Mouse (Mus musculus): Measurements from ENCODE around the gene Bbs5. TPM values are rescaled to one million over a fixed set of nuclear protein-coding genes. Genes with fewer than 3 reads are reported as not detected.
A peak's percentile ranks its signal among the peaks of the same experiment; 100 is the strongest.

Bbs5 gene
- polyA plus RNA-seq (2012; rRNA removed) = 43.0 and 47.2 TPM in 2 replicates

GRCm38 (mm10) chr2:69646726-69647490, at the start of gene Bbs5:
Bbs5 (plus strand) TSS chr2:69647171.
- TF ChIP-seq POLR2A (IDR thresholded peaks at IDR 0.05; ENCODE audit: control insufficient read depth, low read depth, low read length) (peak; percentile 86), CTCF (IDR thresholded peaks at IDR 0.05; ENCODE audit: control insufficient read depth, insufficient read depth, insufficient replicate concordance, low read depth, low read length) (no peak)
- Histone ChIP-seq H3K27me3 (ENCODE audit: control insufficient read depth, insufficient read depth, low read length) (no peaks in the 10 kb centered on the region), H3K4me3 (ENCODE audit: control insufficient read depth, low read depth, low read length) (peak within 1 kb of the TSS; percentile 89), H3K4me1 (ENCODE audit: control insufficient read depth, insufficient read depth, low read length) (no peaks in the 10 kb centered on the region), H3K36me3 (ENCODE audit: control insufficient read depth, insufficient read depth, low read length) (no peaks in the 10 kb centered on the region), H3K27ac (ENCODE audit: control insufficient read depth, insufficient read depth, low read depth, low read length) (peak within 1 kb of the TSS; percentile 69)

DNA sequence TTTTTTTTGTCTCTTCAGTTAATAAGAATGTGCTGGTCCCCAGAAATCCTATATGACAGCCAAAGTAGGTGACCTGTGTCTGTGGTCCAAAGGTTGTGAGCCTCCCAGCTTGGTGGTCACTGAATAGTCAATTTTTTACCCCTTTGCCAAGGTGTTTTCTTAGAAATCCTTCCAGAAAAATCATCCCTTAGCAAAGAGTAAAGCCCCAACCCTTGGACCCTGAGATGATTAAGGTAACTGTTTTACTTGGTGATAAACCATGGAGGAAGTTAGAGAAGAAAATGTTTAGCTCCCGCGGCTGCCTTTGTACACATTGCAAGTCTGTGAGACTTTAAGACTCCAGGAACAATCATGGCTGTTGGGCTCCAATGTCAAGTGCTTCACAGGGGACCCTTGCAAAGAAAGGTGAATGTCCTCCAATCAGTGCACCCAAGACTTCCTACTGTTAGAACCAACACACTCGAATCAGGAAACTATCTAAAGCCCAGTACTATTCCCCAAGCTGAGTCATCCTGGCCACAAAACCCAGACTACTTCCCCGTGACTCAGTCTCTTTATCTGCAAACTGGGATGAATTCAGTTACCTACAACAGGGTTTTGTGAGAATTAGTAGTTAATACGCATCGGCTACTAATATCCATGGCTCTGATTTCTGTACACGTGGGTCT, 43.1 kb upstream of the Bbs5 start:
- no peaks in the 10 kb centered on the region for H3K27me3 ChIP-seq (ENCODE audit: control insufficient read depth, insufficient read depth, low read length)
- TF ChIP-seq POLR2A (IDR thresholded peaks at IDR 0.05; ENCODE audit: control insufficient read depth, low read depth, low read length) (no peak), CTCF (IDR thresholded peaks at IDR 0.05; ENCODE audit: control insufficient read depth, insufficient read depth, insufficient replicate concordance, low read depth, low read length) (no peak)
- H3K4me3 ChIP-seq (ENCODE audit: control insufficient read depth, low read depth, low read length) = no peak overlapping the region
- no peaks in the 10 kb centered on the region for H3K36me3 ChIP-seq (ENCODE audit: control insufficient read depth, insufficient read depth, low read length)
- H3K27ac ChIP-seq (ENCODE audit: control insufficient read depth, insufficient read depth, low read depth, low read length) = no peak overlapping the region
- H3K4me1 ChIP-seq (ENCODE audit: control insufficient read depth, insufficient read depth, low read length) = no peaks in the 10 kb centered on the region

DNA sequence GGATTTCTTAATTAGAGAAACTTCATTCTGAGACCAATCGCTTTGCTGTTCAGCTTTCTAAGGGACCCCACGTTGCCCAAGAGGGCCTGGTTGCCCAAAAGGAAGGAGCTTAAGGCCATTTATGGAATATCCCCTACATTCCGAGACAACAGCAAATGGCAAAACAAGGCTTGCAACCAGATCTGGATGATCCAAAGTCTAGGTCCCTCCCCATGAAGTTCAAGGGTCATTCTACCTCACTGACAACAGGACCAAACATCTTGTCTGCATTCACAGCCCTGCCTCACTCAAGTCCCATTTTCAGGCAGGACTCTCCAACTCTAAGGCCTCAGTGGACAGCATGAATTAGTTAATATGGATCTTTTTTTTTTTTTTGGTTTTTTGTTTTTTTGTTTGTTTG, 40.4 kb upstream of the Bbs5 start:
- Histone ChIP-seq H3K4me1 (ENCODE audit: control insufficient read depth, insufficient read depth, low read length) (no peaks in the 10 kb centered on the region), H3K36me3 (ENCODE audit: control insufficient read depth, insufficient read depth, low read length) (no peaks in the 10 kb centered on the region), H3K27ac (ENCODE audit: control insufficient read depth, insufficient read depth, low read depth, low read length) (no peak overlapping the region), H3K27me3 (ENCODE audit: control insufficient read depth, insufficient read depth, low read length) (no peaks in the 10 kb centered on the region), H3K4me3 (ENCODE audit: control insufficient read depth, low read depth, low read length) (no peak overlapping the region)
- no peak for TF ChIP-seq CTCF (IDR thresholded peaks at IDR 0.05; ENCODE audit: control insufficient read depth, insufficient read depth, insufficient replicate concordance, low read depth, low read length)
- TF ChIP-seq POLR2A (IDR thresholded peaks at IDR 0.05; ENCODE audit: control insufficient read depth, low read depth, low read length) = no peak

DNA sequence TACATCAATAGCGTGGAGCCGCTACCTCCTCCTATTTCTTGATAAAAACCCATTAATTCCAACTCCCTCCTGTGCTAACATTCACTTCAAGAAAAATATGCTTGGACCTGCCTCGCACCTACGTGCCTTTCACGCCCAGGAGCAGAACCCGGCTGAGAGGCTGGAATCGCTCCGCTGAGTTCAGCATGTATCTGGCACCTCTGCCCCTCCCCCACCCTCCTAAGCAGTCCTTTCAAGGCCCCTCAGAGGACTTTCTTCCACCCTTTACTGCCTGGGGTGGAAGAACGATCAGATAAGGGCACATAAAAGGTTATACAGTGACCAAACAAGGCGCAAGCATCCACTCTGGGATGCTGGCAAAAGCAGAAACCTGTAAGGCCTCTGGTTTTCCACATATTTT, 34.7 kb upstream of the Bbs5 start:
- Histone ChIP-seq H3K27me3 (ENCODE audit: control insufficient read depth, insufficient read depth, low read length) (no peaks in the 10 kb centered on the region), H3K4me1 (ENCODE audit: control insufficient read depth, insufficient read depth, low read length) (peaks cover 3% of the 10 kb centered on the region; the same call in 1 of the 2 replicates), H3K4me3 (ENCODE audit: control insufficient read depth, low read depth, low read length) (no peak overlapping the region), H3K36me3 (ENCODE audit: control insufficient read depth, insufficient read depth, low read length) (no peaks in the 10 kb centered on the region), H3K27ac (ENCODE audit: control insufficient read depth, insufficient read depth, low read depth, low read length) (no peak overlapping the region)
- no peak for TF ChIP-seq POLR2A (IDR thresholded peaks at IDR 0.05; ENCODE audit: control insufficient read depth, low read depth, low read length)
- TF ChIP-seq CTCF (IDR thresholded peaks at IDR 0.05; ENCODE audit: control insufficient read depth, insufficient read depth, insufficient replicate concordance, low read depth, low read length) = no peak

DNA sequence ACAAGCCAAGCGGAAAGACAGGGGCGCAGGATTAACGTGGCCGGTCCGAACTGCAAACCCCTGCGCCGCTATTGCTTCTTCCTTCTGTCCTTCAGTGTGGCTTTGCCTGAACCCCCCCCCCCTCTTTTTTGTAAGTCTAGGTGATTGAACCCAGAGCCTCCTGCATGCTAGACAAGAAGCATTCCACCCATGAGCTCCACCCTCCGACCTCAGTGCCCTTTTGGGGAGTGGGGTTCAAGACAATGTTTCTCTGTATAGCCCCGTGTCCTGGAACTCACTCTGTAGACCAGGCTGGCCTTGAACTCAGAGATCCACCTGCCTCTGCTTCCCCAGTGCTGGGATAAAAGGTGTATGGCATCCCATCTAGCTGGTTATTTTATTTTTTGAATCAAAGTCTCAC, 34.3 kb upstream of the Bbs5 start:
- H3K27me3 ChIP-seq (ENCODE audit: control insufficient read depth, insufficient read depth, low read length) = no peaks in the 10 kb centered on the region
- no peak overlapping the region for H3K27ac ChIP-seq (ENCODE audit: control insufficient read depth, insufficient read depth, low read depth, low read length)
- no peak for TF ChIP-seq POLR2A (IDR thresholded peaks at IDR 0.05; ENCODE audit: control insufficient read depth, low read depth, low read length)
- H3K36me3 ChIP-seq (ENCODE audit: control insufficient read depth, insufficient read depth, low read length) = no peaks in the 10 kb centered on the region
- H3K4me3 ChIP-seq (ENCODE audit: control insufficient read depth, low read depth, low read length) = no peak overlapping the region
- peaks cover 3% of the 10 kb centered on the region; the same call in 1 of the 2 replicates for H3K4me1 ChIP-seq (ENCODE audit: control insufficient read depth, insufficient read depth, low read length)

DNA sequence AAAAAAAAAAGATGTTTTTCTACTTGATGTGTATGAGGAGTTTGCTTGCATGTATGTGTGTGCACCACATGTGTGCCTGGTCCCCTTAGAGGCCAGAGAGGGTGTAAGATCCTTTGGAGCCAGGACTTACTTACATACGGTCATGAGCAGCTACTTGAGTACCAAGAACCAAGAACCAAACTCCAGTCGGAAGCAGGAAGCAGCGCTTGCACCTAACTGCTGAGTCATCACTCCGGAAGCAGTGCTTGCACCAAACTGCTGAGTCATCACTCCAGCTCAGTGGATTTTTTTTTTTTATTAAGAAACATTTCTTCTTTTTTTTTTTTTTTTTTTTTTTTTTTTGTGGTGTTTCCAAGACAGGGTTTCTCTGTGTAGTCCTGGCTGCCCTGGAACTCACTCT, 33.7 kb upstream of the Bbs5 start:
- Histone ChIP-seq H3K27me3 (ENCODE audit: control insufficient read depth, insufficient read depth, low read length) (no peaks in the 10 kb centered on the region), H3K36me3 (ENCODE audit: control insufficient read depth, insufficient read depth, low read length) (no peaks in the 10 kb centered on the region), H3K4me1 (ENCODE audit: control insufficient read depth, insufficient read depth, low read length) (peaks cover 3% of the 10 kb centered on the region; the same call in 1 of the 2 replicates), H3K27ac (ENCODE audit: control insufficient read depth, insufficient read depth, low read depth, low read length) (no peak overlapping the region), H3K4me3 (ENCODE audit: control insufficient read depth, low read depth, low read length) (no peak overlapping the region)
- TF ChIP-seq CTCF (IDR thresholded peaks at IDR 0.05; ENCODE audit: control insufficient read depth, insufficient read depth, insufficient replicate concordance, low read depth, low read length) (no peak), POLR2A (IDR thresholded peaks at IDR 0.05; ENCODE audit: control insufficient read depth, low read depth, low read length) (no peak)

DNA sequence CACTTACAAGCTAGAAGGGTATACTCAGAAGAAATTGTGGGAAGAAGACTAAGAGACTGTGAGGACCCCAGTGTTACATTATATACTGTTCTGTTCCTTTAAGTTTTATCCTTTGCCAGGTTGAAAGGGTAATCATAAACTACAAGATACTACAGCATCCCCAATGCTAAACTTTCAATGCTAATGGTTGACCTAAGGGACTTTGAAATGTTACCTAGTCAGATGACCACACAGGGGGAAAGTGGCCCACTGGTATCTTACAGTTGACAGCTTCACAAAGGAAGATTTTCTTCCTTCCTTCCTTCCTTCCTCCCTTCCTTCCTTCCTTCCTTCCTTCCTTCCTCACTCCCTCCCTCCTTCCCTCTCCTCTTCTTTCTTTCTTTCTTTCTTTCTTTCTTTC, 28.6 kb upstream of the Bbs5 start:
- Histone ChIP-seq H3K36me3 (ENCODE audit: control insufficient read depth, insufficient read depth, low read length) (no peaks in the 10 kb centered on the region), H3K27ac (ENCODE audit: control insufficient read depth, insufficient read depth, low read depth, low read length) (no peak overlapping the region), H3K27me3 (ENCODE audit: control insufficient read depth, insufficient read depth, low read length) (no peaks in the 10 kb centered on the region), H3K4me3 (ENCODE audit: control insufficient read depth, low read depth, low read length) (no peak overlapping the region), H3K4me1 (ENCODE audit: control insufficient read depth, insufficient read depth, low read length) (no peaks in the 10 kb centered on the region)
- TF ChIP-seq POLR2A (IDR thresholded peaks at IDR 0.05; ENCODE audit: control insufficient read depth, low read depth, low read length) (no peak), CTCF (IDR thresholded peaks at IDR 0.05; ENCODE audit: control insufficient read depth, insufficient read depth, insufficient replicate concordance, low read depth, low read length) (no peak)

Data from testis, adult 2 months (tissue).